Comparison of ENCODE assay signal across 9 mouse cellular contexts in genomic region chr16:37780911-37781310, GRCm38 (mm10). TPM values are rescaled to one million over a fixed set of nuclear protein-coding genes. Genes with fewer than 3 reads are reported as not detected.
DNase-seq lines count a peak whose midpoint lies in the region; ATAC-seq lines count a peak whose summit lies in the region.
"Had no signal": no experiment of that assay in that cellular context is flagged by ENCODE, and none has a peak within 500 bp of the region (broad histone marks: within the 10 kb centered on the region; RNA-seq: fewer than 3 reads in every experiment).

No protein-coding gene starts in this region.

- H3K4me1 ChIP-seq in heart, embryonic 15.5 days (replicated peaks) = peaks cover 53% of the 10 kb centered on the region
- peaks cover 30% of the 10 kb centered on the region for H3K4me1 ChIP-seq in lung, embryonic 16.5 days (replicated peaks; ENCODE audit: control insufficient read depth, insufficient read depth, low read length)
- H3K4me1 ChIP-seq in embryonic facial prominence, embryonic 13.5 days = peaks cover 54% of the 10 kb centered on the region
- H3K4me1 ChIP-seq in stomach, embryonic 15.5 days = peaks cover 16% of the 10 kb centered on the region

- H3K4me3 ChIP-seq in heart, embryonic 15.5 days = 0 out of 2 replicates have a peak overlapping the region, but pooled peaks have one; percentile 7
- H3K4me3 ChIP-seq in lung, embryonic 16.5 days (ENCODE audit: low read length) = peak overlapping the region; percentile 18; the same call in 1 of the 2 replicates
- H3K4me3 ChIP-seq in embryonic facial prominence, embryonic 13.5 days = peak overlapping the region; percentile 8; the same call in 1 of the 2 replicates
- no peak overlapping the region for H3K4me3 ChIP-seq in stomach, embryonic 15.5 days (replicated peaks)

- DNase-seq in heart, postnatal 4 days = no peak
- DNase-seq in lung, postnatal 4 days = no peak
- no peak for DNase-seq in adrenal gland, postnatal 36 days
- DNase-seq: embryo, embryonic 11 days had no signal

- no peaks in the 10 kb centered on the region for H3K9me3 ChIP-seq in heart, embryonic 15.5 days (replicated peaks)
- no peaks in the 10 kb centered on the region for H3K9me3 ChIP-seq in lung, embryonic 16.5 days (ENCODE audit: control insufficient read depth, low read length)
- H3K9me3 ChIP-seq in embryonic facial prominence, embryonic 13.5 days = no peaks in the 10 kb centered on the region
- H3K9me3 ChIP-seq in stomach, embryonic 15.5 days = no peaks in the 10 kb centered on the region

- ATAC-seq in heart, embryonic 15.5 days (replicated peaks; ENCODE audit: insufficient number of reproducible peaks, insufficient read depth, low FRiP score, low read depth) = no peak
- no peak for ATAC-seq in lung, embryonic 16.5 days (ENCODE audit: low read depth)
- no peak for ATAC-seq in embryonic facial prominence, embryonic 13.5 days (ENCODE audit: insufficient number of reproducible peaks, insufficient read depth, low FRiP score, low TSS enrichment, low read depth)
- ATAC-seq in stomach, embryonic 15.5 days (ENCODE audit: insufficient read depth, low FRiP score, low read depth) = no peak

- peaks cover 18% of the 10 kb centered on the region; the same call in 1 of the 2 replicates for H3K36me3 ChIP-seq in heart, embryonic 15.5 days
- peaks cover 12% of the 10 kb centered on the region for H3K36me3 ChIP-seq in lung, embryonic 16.5 days (ENCODE audit: control insufficient read depth, insufficient read depth, low read length)
- H3K36me3 ChIP-seq in embryonic facial prominence, embryonic 13.5 days = peaks cover 46% of the 10 kb centered on the region
- no peaks in the 10 kb centered on the region for H3K36me3 ChIP-seq in stomach, embryonic 15.5 days

- H3K4me2 ChIP-seq in heart, embryonic 15.5 days = peak overlapping the region; percentile 63
- H3K4me2 ChIP-seq in lung, embryonic 16.5 days (ENCODE audit: low read depth, low read length) = peak overlapping the region; percentile 48
- peak overlapping the region; percentile 66 for H3K4me2 ChIP-seq in embryonic facial prominence, embryonic 13.5 days
- H3K4me2 ChIP-seq in stomach, embryonic 15.5 days = no peak overlapping the region

- 50% methylated on average over 3 of the region's 3 CpGs for WGBS in heart, embryonic 15.5 days
- 50% methylated on average over 3 of the region's 3 CpGs for WGBS in lung, embryonic 16.5 days
- 71% methylated on average over 3 of the region's 3 CpGs for WGBS in embryonic facial prominence, embryonic 13.5 days
- WGBS in stomach, embryonic 15.5 days = 70% methylated on average over 3 of the region's 3 CpGs

- H3K27me3 ChIP-seq in heart, embryonic 15.5 days = no peaks in the 10 kb centered on the region
- no peaks in the 10 kb centered on the region for H3K27me3 ChIP-seq in lung, embryonic 16.5 days (ENCODE audit: control insufficient read depth, insufficient read depth, low read depth, low read length)
- no peaks in the 10 kb centered on the region for H3K27me3 ChIP-seq in embryonic facial prominence, embryonic 13.5 days
- H3K27me3 ChIP-seq in stomach, embryonic 15.5 days (replicated peaks) = no peaks in the 10 kb centered on the region

- H3K27ac ChIP-seq in heart, embryonic 15.5 days = peak overlapping the region; percentile 50
- H3K27ac ChIP-seq in lung, embryonic 16.5 days (ENCODE audit: low read length) = peak overlapping the region; percentile 88
- H3K27ac ChIP-seq in embryonic facial prominence, embryonic 13.5 days = no peak overlapping the region
- H3K27ac ChIP-seq in stomach, embryonic 15.5 days = peak overlapping the region; percentile 40; the same call in 1 of the 2 replicates
- H3K27ac ChIP-seq: macrophage had no signal

- H3K9ac ChIP-seq in heart, embryonic 15.5 days = no peak overlapping the region
- peak overlapping the region; percentile 15; the same call in 1 of the 2 replicates for H3K9ac ChIP-seq in lung, embryonic 16.5 days (ENCODE audit: low read length)
- no peak overlapping the region for H3K9ac ChIP-seq in embryonic facial prominence, embryonic 13.5 days
- H3K9ac ChIP-seq in stomach, embryonic 15.5 days = no peak overlapping the region

RNA-seq across cellular contexts. Expression of gene Fstl1, which starts 4.2 kb away (rescaled TPM):
- polyA plus RNA-seq in heart, embryonic 15.5 days (2015; fragmentation: Nextera tagmentation; extraction: Ambion mirVana) = 468 and 518 TPM in 2 replicates
- total RNA-seq in heart, postnatal 4 days (2021) = 100 to 1,000 TPM; 457 to 460 TPM
- 617 and 655 TPM in 2 replicates for polyA plus RNA-seq in lung, embryonic 16.5 days (2015; fragmentation: Nextera tagmentation; extraction: Ambion mirVana)
- polyA plus RNA-seq in embryonic facial prominence, embryonic 13.5 days (2015; fragmentation: Nextera tagmentation; extraction: Ambion mirVana) = 683 and 792 TPM in 2 replicates
- polyA plus RNA-seq in stomach, embryonic 15.5 days (2015; fragmentation: Nextera tagmentation; extraction: Ambion mirVana) = 327 and 347 TPM in 2 replicates
- 10 to 100 TPM; 59.3 to 87.0 TPM for total RNA-seq in adrenal gland, postnatal 36 days (2021)
